Mouse (Mus musculus) thymus, adult 2 months (tissue): ENCODE results near the gene Kpna4. TPM values are rescaled to one million over a fixed set of nuclear protein-coding genes. Genes with fewer than 3 reads are reported as not detected.
"Not testable (repeated sequence)": the region's sequence is repeated elsewhere in the genome, so short reads cannot be mapped to it uniquely, and the experiment has no call there.

Source experiments
- DNase-seq: peaks from one replicate; pipeline ENCODE4 v3.0.0; 2021
- H3K27ac ChIP-seq: fragments of 200-500 bp; 2 replicates; pipeline ENCODE4 v1.5.1; 2012; ENCODE audit warnings: low read length, control low read depth; ENCODE audit not compliant: control insufficient read depth, insufficient read depth
- H3K27me3 ChIP-seq: fragments of 200-500 bp; 2 replicates; pipeline ENCODE4 v1.6.1; 2012; ENCODE audit warnings: mild to moderate bottlenecking, low read length, moderate library complexity, mixed read lengths; ENCODE audit not compliant: control insufficient read depth, insufficient read depth
- H3K36me3 ChIP-seq: fragments of 200-500 bp; 2 replicates; pipeline ENCODE4 v1.6.1; 2012; ENCODE audit warnings: mild to moderate bottlenecking, low read length, moderate library complexity; ENCODE audit not compliant: control insufficient read depth, insufficient read depth
- H3K4me1 ChIP-seq: fragments of 200-500 bp; replicated peaks from 2 replicates; pipeline ENCODE4 v1.6.1; 2012; ENCODE audit warnings: low read length; ENCODE audit not compliant: control insufficient read depth, insufficient read depth
- H3K4me3 ChIP-seq: fragments of 200-500 bp; 2 replicates; pipeline ENCODE4 v1.5.1; 2012; ENCODE audit warnings: mild to moderate bottlenecking, low read length, control low read depth, moderate library complexity; ENCODE audit not compliant: control insufficient read depth, insufficient read depth
- CTCF ChIP-seq: fragments of 200-500 bp; IDR thresholded peaks from 2 replicates; pipeline ENCODE4 v1.5.1; 2012; ENCODE audit warnings: mild to moderate bottlenecking, control low read depth, low read length, moderate library complexity, borderline replicate concordance; ENCODE audit not compliant: control insufficient read depth, poor library complexity, insufficient read depth; ENCODE audit errors: extremely low read depth
- POLR2A ChIP-seq: fragments of 200-500 bp; IDR thresholded peaks from 2 replicates; pipeline ENCODE4 v1.6.1; 2012; ENCODE audit warnings: mild to moderate bottlenecking, low read length, control low read depth, moderate library complexity; ENCODE audit not compliant: control insufficient read depth, poor library complexity, insufficient read depth; ENCODE audit errors: extremely low read depth
- WGBS: fragments of 180-500 bp; shearing (Covaris S2); methylation state at CpG from one replicate; pipeline ENCODE4 v1.1.7; 2018; 5-methylcytosine and 5-hydroxymethylcytosine counted together
- polyA plus RNA-seq: library from polyadenylated mRNA; depleted of rRNA; stranded (reverse); fragments of >200 nt; gene quantifications from 2 replicates; pipeline ENCODE4 v1.2.3, GENCODE M21; 2012; rRNA removed

Gene Kpna4
- polyA plus RNA-seq, 1 experiment: 21.6 TPM

DNA sequence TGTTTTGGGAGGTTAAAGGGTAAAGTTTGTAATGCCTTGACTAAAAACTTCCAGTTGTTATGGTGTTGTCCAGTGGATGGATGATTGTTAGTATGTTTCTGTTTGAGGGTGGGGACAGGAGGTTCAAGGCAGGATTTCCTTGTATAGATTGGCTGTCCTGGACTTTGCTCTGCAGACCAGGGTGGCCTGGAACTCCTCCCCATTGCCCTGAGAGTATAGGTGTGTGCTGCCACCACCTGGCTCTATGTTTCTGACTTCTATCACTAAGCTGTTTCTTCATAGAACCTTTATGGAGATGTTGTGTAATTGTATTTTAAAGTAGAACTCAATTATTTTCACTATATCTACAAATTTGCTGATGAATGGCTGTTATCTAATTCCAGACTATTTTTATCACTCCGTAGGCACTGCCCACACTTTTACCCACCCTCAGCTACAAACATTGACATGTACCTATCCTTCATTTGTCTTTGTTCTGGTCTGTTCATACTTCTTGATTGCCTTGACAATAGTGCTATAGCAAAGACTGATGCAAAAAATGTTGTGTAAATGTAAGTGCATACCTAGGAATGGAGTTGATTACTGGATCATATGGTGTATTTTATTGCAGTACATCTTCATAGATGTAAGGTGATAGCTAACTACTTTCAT, 100.7 kb downstream of the Kpna4 start:
- WGBS: 95% methylated on average over 1 of the region's 1 CpGs
- H3K36me3 ChIP-seq: peaks cover 96% of the 10 kb centered on the region

DNA sequence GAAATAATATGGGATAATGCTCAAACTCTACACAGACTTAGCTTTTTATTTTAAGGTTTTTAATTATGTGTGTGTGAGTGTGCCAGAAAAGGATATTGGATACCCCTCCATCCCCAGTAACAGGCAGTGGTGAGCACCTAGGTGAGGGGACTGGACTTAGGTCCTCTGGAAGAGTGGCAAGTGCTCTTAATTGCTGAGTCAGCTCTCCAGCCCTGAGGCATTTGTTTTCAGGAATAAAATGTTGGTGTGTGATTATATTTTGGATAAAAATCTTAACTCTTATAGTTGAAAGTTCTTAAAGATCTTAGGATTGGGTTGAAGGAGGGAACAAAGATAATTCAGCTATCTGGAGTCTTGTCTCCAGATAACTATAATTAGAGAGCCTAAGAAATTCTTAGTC, 106.1 kb downstream of the Kpna4 start:
- Histone ChIP-seq H3K36me3 (peaks cover 99% of the 10 kb centered on the region), H3K4me1 (no peaks in the 10 kb centered on the region), H3K27ac (no peak overlapping the region), H3K4me3 (no peak overlapping the region), H3K27me3 (no peaks in the 10 kb centered on the region)
- no peak for DNase-seq
- TF ChIP-seq CTCF (no peak), POLR2A (no peak)

More for the DNA sequence above, 100.7 kb downstream of the Kpna4 start:
- no peak overlapping the region for H3K27ac ChIP-seq
- H3K27me3 ChIP-seq: no peaks in the 10 kb centered on the region
- no peaks in the 10 kb centered on the region for H3K4me1 ChIP-seq
- TF ChIP-seq CTCF: no peak
- no peak for TF ChIP-seq POLR2A
- H3K4me3 ChIP-seq: no peak overlapping the region
- no peak for DNase-seq

DNA sequence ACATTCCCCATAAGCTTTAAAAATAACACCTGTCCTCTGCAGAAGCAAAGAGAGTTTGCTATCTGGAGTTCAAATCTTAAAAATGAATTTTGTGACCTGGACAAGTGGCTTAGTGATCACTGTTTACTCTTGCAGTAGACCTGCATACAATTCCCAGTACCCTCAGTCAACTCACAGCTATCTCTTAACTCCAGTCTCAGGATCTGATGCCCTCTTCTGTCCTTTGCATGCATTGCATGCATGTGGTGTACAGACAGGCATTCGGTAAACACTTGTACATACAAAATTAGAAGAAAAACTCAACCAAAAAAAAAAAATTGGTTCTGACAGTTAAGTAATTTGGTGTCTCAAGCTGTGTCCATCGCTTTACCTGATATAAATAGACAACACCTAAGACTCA, 106.6 kb downstream of the Kpna4 start:
- 98% methylated on average over 2 of the region's 2 CpGs for WGBS
- Histone ChIP-seq H3K27me3 (no peaks in the 10 kb centered on the region), H3K4me3 (no peak overlapping the region), H3K36me3 (peaks cover 99% of the 10 kb centered on the region), H3K4me1 (no peaks in the 10 kb centered on the region), H3K27ac (no peak overlapping the region)
- TF ChIP-seq CTCF (no peak), POLR2A (no peak)
- peak; percentile 49 for DNase-seq

DNA sequence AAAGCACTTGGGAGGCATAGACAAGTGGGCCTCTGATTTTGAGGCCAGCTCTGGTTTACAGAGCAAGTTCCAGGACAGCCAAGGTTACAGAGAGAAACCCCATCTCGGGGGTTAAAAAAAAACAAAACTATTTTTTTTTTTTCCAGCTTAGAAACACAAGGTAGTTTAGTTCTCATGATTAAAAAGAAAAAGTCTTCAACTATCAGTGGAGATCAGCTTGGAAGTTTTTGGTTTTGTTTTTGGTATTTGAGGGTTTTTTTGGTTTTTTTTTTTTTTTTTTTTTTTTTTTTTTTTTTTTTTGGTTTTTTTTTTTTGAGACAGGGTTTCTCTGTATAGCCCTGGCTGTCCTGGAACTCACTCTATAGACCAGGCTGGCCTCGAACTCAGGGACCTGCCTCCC, 108.3 kb downstream of the Kpna4 start:
- H3K4me1 ChIP-seq, H3K27me3 ChIP-seq, H3K4me3 ChIP-seq, DNase-seq, H3K27ac ChIP-seq: not testable (repeated sequence)
- WGBS: 93% methylated on average over 2 of the region's 2 CpGs
- peaks cover 99% of the 10 kb centered on the region for H3K36me3 ChIP-seq

DNA sequence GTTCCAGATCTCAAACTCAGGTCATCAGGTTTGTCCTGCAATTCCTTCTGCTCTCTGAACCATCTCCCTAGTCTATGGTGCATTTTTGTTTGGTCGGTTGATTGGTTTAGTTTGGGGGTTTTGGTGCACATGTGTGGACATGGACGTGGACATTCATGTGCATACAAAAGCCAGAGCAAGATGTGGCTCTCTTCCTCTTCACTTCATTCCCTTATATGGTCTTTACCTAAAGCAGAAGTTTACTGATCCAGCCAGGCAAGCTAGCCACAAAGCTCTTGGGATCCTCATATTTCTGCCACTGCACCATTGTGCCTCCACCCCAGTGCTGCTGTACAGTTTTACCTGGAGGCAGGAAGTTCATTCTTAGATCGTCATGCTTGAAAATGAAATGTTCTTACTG, 109.7 kb downstream of the Kpna4 start:
- Histone ChIP-seq H3K36me3 (peaks cover 98% of the 10 kb centered on the region), H3K27me3 (no peaks in the 10 kb centered on the region), H3K27ac (no peak overlapping the region), H3K4me1 (no peaks in the 10 kb centered on the region), H3K4me3 (no peak overlapping the region)
- WGBS: 73% methylated on average over 3 of the region's 3 CpGs
- no peak for DNase-seq
- TF ChIP-seq POLR2A (no peak), CTCF (no peak)

Other genes starting within 250 kb of the Kpna4 start
- gene Ift80, start 122.5 kb downstream of the Kpna4 start, polyA plus RNA-seq: 20.8 and 21.3 TPM in 2 replicates
- 40.6 and 69.2 TPM in 2 replicates for gene Smc4, start 122.4 kb downstream of the Kpna4 start, polyA plus RNA-seq
- gene Trim59, start 82.4 kb downstream of the Kpna4 start, polyA plus RNA-seq: 9.3 and 22.2 TPM in 2 replicates
- not detected in 2 replicates for gene Arl14, start 95.3 kb upstream of the Kpna4 start, polyA plus RNA-seq
- 2.3 and 2.6 TPM in 2 replicates for gene Ppm1l, start 189.7 kb upstream of the Kpna4 start, polyA plus RNA-seq